Mouse (Mus musculus): ENCODE measurements around the gene Foxj1. TPM values are rescaled to one million over a fixed set of nuclear protein-coding genes. Genes with fewer than 3 reads are reported as not detected.

Gene Foxj1
- polyA plus RNA-seq, 1 experiment from 2014 or later: 3.8 TPM

DNA sequence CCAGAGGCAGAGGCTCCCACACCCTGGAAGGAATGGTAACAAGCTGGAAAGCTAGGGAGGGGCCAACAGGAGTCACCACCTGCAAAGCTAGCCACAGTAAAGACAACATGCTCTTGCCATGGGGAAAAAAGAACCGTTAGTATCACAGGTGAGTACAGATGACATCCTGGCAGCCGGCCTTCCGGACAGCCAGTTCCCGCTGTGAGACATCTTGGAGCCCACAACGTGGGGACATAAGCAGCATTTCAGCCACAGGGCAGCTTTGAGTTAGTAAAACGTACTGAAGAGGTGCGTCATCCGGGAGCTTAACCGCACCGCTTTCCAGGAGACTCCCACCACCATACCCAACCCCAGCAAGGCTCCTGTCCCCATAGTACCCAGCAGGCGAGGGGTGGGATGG is 37.0 kb downstream of the Foxj1 start:
- peaks cover 6% of the 10 kb centered on the region for H3K36me3 ChIP-seq (ENCODE audit: control insufficient read depth, insufficient read depth, low read length)

DNA sequence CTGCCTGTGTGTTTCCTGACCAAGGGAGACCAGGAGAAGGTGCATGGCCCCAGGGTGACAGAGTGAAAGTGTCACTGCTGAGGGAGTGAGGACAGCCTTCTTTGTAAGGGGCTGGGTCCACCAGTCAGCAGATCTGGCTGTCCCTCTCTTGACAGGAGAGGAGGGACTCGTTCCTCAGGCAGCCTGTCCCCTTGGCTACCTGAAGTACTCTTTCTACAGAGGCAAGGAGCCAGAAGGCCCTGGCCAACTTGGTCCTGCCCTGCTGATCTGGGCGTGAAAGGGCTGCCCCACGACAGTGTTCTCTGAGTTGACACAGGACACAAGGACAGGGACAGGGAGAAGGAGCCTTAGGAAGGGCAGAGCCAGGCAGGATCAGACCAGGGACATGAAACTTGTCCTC is 38.2 kb downstream of the Foxj1 start:
- WGBS: 84% methylated on average over 3 of the region's 3 CpGs
- no peak overlapping the region for H3K27ac ChIP-seq (ENCODE audit: low read depth, low read length)
- no peak overlapping the region for H3K4me2 ChIP-seq
- DNase-seq (ENCODE audit: low spot score, missing footprints) (no peak), ATAC-seq (ENCODE audit: low FRiP score) (no peak)
- no peak overlapping the region for H3K9ac ChIP-seq (ENCODE audit: low read length)
- H3K4me3 ChIP-seq (ENCODE audit: low read depth, low read length): no peak overlapping the region
- no peaks in the 10 kb centered on the region for H3K4me1 ChIP-seq (ENCODE audit: control insufficient read depth, insufficient read depth, low read length)
- H3K36me3 ChIP-seq (ENCODE audit: control insufficient read depth, insufficient read depth, low read length): peaks cover 6% of the 10 kb centered on the region
- H3K9me3 ChIP-seq (ENCODE audit: control insufficient read depth, low read length): no peaks in the 10 kb centered on the region
- H3K27me3 ChIP-seq (ENCODE audit: control insufficient read depth, insufficient read depth, low read length): no peaks in the 10 kb centered on the region

More for the DNA sequence above, 37.0 kb downstream of the Foxj1 start:
- no peaks in the 10 kb centered on the region for H3K9me3 ChIP-seq (ENCODE audit: control insufficient read depth, low read length)
- H3K4me3 ChIP-seq (ENCODE audit: low read depth, low read length): no peak overlapping the region
- H3K4me2 ChIP-seq: no peak overlapping the region
- WGBS: 90% methylated on average over 11 of the region's 11 CpGs
- no peaks in the 10 kb centered on the region for H3K27me3 ChIP-seq (ENCODE audit: control insufficient read depth, insufficient read depth, low read length)
- no peak for DNase-seq (ENCODE audit: low spot score, missing footprints)
- no peak overlapping the region for H3K9ac ChIP-seq (ENCODE audit: low read length)
- no peaks in the 10 kb centered on the region for H3K4me1 ChIP-seq (ENCODE audit: control insufficient read depth, insufficient read depth, low read length)
- no peak for ATAC-seq (ENCODE audit: low FRiP score)
- no peak overlapping the region for H3K27ac ChIP-seq (ENCODE audit: low read depth, low read length)

DNA sequence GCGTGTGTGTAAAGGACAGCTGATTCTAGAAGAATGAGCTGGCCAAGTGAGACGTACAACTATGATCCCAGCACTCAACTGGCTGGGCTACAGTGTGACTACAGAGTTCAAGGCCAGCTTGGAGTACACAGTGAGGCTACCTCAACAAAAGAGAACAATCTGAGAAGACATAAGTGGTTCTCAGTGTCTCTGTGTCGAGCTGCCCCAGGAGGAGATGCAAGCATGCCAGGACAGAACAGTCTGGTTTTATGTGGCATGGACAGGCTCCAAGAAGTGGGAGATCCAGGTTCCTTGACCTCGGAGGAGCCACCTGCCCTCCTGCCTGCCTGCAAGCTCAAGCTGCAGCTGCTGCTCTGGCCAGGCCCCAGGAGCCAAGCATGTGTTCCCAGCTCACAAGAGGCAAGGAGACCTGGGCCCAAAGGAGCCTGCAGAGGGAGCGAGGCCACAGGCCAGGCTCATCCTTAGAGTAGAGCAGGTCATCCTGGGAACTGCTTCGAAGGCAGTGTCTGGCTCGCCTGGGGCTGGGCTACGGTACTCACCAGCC is 38.9 kb downstream of the Foxj1 start:
- peaks cover 3% of the 10 kb centered on the region; the same call in 1 of the 2 replicates for H3K36me3 ChIP-seq (ENCODE audit: control insufficient read depth, insufficient read depth, low read length)
- H3K27me3 ChIP-seq (ENCODE audit: control insufficient read depth, insufficient read depth, low read length): no peaks in the 10 kb centered on the region
- H3K4me1 ChIP-seq (ENCODE audit: control insufficient read depth, insufficient read depth, low read length): no peaks in the 10 kb centered on the region
- DNase-seq (ENCODE audit: low spot score, missing footprints) (no peak), ATAC-seq (ENCODE audit: low FRiP score) (no peak)
- no peak overlapping the region for H3K4me3 ChIP-seq (ENCODE audit: low read depth, low read length)
- WGBS: 84% methylated on average over 8 of the region's 8 CpGs
- no peak overlapping the region for H3K27ac ChIP-seq (ENCODE audit: low read depth, low read length)
- no peak overlapping the region for H3K4me2 ChIP-seq
- H3K9me3 ChIP-seq (ENCODE audit: control insufficient read depth, low read length): no peaks in the 10 kb centered on the region
- H3K9ac ChIP-seq (ENCODE audit: low read length): no peak overlapping the region

DNA sequence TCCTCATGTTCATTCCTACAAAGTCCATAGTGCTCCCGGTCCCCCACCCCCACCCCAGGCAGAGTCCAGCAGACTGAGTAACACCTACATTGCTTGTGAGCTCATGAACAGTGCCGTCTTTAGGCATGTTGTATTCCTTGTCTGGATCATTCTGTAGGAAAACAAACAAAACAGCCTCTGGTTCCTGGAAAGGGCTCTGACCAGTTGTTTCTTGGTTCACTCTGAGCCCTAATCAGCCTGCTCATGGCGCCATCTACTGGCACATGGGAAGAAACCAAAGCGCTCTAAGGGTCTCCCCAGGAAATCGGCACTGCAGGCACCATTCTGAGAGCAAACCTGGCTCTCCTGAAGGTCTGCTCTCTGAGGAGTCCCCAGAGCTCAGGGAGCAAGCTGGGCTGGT is 40.9 kb downstream of the Foxj1 start:
- ATAC-seq (ENCODE audit: low FRiP score) (no peak), DNase-seq (ENCODE audit: low spot score, missing footprints) (peak; percentile 91)
- no peak overlapping the region for H3K4me2 ChIP-seq
- H3K27ac ChIP-seq (ENCODE audit: low read depth, low read length): no peak overlapping the region
- no peaks in the 10 kb centered on the region for H3K27me3 ChIP-seq (ENCODE audit: control insufficient read depth, insufficient read depth, low read length)
- H3K4me1 ChIP-seq (ENCODE audit: control insufficient read depth, insufficient read depth, low read length): no peaks in the 10 kb centered on the region
- 34% methylated on average over 5 of the region's 5 CpGs for WGBS
- H3K36me3 ChIP-seq (ENCODE audit: control insufficient read depth, insufficient read depth, low read length): no peaks in the 10 kb centered on the region; the same call in 1 of the 2 replicates
- H3K9me3 ChIP-seq (ENCODE audit: control insufficient read depth, low read length): no peaks in the 10 kb centered on the region
- H3K9ac ChIP-seq (ENCODE audit: low read length): no peak overlapping the region
- no peak overlapping the region for H3K4me3 ChIP-seq (ENCODE audit: low read depth, low read length)

DNA sequence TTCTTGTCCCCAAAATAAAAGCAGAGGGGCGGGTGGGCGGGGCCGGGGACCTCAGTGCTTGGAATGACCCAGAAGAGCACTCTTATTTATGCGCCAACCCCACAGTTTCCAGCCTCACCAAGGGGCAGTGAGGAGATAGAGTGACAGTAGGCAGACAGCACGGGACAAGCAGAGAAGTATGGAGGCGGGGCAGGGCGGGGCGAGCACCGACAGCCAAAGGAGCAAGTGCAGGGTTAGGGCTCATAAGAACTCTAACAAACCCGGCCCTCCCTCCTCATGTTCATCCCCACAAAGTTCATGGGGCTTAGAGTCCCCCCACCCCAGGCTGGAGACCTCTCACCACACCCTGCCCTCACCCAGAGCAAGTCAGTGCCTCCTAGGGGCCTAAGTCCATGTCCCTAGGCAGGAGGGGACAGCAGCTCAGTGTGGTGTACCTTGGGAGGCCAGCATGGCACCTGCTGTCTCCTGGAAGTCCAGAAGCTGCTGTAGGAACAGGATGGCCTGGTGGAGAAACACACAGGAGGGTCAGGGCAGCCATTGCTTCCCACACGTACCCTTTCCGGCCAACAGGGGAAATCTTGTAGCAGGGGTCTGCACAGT is 41.6 kb downstream of the Foxj1 start:
- no peak for ATAC-seq (ENCODE audit: low FRiP score)
- 86% methylated on average over 12 of the region's 12 CpGs for WGBS

DNA sequence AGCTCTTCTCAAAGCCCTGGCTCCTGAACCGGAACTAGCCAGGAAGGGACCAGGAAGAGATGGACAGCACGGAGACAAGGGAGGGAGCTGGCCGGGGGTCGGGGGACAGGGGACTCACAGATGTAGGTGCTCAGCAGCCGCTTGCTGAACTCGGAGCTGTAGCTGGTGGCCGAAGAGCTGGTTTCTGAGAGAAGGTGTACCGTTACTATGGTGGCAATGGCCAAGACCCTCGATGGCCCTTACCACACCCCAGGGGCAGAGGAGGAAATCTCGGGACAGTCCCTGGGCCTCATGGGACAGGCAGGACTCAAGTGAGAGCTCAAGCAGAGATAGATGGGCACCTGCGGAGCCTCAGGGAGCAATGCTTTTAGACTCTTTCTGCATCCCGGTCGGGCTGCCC is 42.8 kb downstream of the Foxj1 start:
- no peak overlapping the region for H3K27ac ChIP-seq (ENCODE audit: low read depth, low read length)
- no peaks in the 10 kb centered on the region for H3K27me3 ChIP-seq (ENCODE audit: control insufficient read depth, insufficient read depth, low read length)
- peaks cover 9% of the 10 kb centered on the region; the same call in 1 of the 2 replicates for H3K36me3 ChIP-seq (ENCODE audit: control insufficient read depth, insufficient read depth, low read length)
- H3K9me3 ChIP-seq (ENCODE audit: control insufficient read depth, low read length): no peaks in the 10 kb centered on the region
- no peak for DNase-seq (ENCODE audit: low spot score, missing footprints)
- no peak overlapping the region for H3K9ac ChIP-seq (ENCODE audit: low read length)
- ATAC-seq (ENCODE audit: low FRiP score): no peak
- 94% methylated on average over 13 of the region's 13 CpGs for WGBS
- no peaks in the 10 kb centered on the region for H3K4me1 ChIP-seq (ENCODE audit: control insufficient read depth, insufficient read depth, low read length)
- no peak overlapping the region for H3K4me2 ChIP-seq
- H3K4me3 ChIP-seq (ENCODE audit: low read depth, low read length): no peak overlapping the region

More for the DNA sequence above, 41.6 kb downstream of the Foxj1 start:
- Histone ChIP-seq H3K36me3 (ENCODE audit: control insufficient read depth, insufficient read depth, low read length) (peaks cover 7% of the 10 kb centered on the region; the same call in 1 of the 2 replicates), H3K9me3 (ENCODE audit: control insufficient read depth, low read length) (no peaks in the 10 kb centered on the region), H3K27ac (ENCODE audit: low read depth, low read length) (no peak overlapping the region), H3K4me2 (no peak overlapping the region), H3K27me3 (ENCODE audit: control insufficient read depth, insufficient read depth, low read length) (no peaks in the 10 kb centered on the region), H3K9ac (ENCODE audit: low read length) (no peak overlapping the region), H3K4me3 (ENCODE audit: low read depth, low read length) (no peak overlapping the region), H3K4me1 (ENCODE audit: control insufficient read depth, insufficient read depth, low read length) (no peaks in the 10 kb centered on the region)
- DNase-seq (ENCODE audit: low spot score, missing footprints): no peak

DNA sequence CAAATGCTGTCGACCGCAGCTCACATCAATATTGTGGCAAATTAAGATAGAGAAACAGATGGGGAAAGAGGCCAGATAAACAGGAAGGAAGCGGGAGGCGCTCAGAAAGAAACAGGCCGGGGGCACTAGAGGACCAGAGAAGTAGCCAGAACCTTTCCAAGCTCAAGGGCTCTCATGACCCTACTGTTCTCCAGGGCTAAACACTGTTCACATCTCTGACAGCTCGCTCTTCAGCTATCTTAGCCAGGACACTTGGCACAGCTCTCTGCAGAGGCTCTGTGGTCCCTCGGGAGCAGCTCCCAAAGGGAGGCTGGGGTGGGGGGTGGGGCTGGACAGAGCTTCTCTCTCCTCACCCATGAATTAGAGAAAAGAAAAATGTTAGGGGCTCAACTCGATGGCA is 44.6 kb downstream of the Foxj1 start:
- Histone ChIP-seq H3K4me3 (ENCODE audit: low read depth, low read length) (no peak overlapping the region), H3K9ac (ENCODE audit: low read length) (no peak overlapping the region), H3K4me1 (ENCODE audit: control insufficient read depth, insufficient read depth, low read length) (no peaks in the 10 kb centered on the region), H3K9me3 (ENCODE audit: control insufficient read depth, low read length) (no peaks in the 10 kb centered on the region), H3K36me3 (ENCODE audit: control insufficient read depth, insufficient read depth, low read length) (peaks cover 9% of the 10 kb centered on the region; the same call in 1 of the 2 replicates), H3K27ac (ENCODE audit: low read depth, low read length) (no peak overlapping the region), H3K4me2 (no peak overlapping the region), H3K27me3 (ENCODE audit: control insufficient read depth, insufficient read depth, low read length) (no peaks in the 10 kb centered on the region; the same call in 1 of the 2 replicates)
- 85% methylated on average over 8 of the region's 8 CpGs for WGBS
- no peak for ATAC-seq (ENCODE audit: low FRiP score)
- DNase-seq (ENCODE audit: low spot score, missing footprints): no peak

DNA sequence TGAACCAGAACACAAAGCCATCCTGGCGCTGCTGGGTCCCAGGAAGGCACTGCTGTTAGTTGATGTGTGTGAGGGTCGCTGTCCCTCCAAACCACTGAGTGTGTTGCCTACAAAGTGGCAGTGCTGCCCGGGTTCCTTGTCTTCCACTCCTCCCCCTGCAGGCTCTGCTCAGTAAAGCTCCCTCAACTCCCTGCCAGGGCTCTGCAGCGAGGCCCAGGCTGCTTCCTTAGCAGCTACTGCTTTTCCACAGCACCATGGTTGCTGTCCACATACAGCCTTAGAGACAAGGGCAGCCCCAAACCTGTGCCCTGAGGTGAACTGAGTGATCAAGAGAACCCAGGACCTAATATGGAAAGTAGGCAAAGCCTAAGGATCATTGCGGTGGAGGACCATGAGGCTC is 47.8 kb downstream of the Foxj1 start:
- ATAC-seq (ENCODE audit: low FRiP score) (no peak), DNase-seq (ENCODE audit: low spot score, missing footprints) (no peak)
- Histone ChIP-seq H3K36me3 (ENCODE audit: control insufficient read depth, insufficient read depth, low read length) (peaks cover 9% of the 10 kb centered on the region; the same call in 1 of the 2 replicates), H3K4me1 (ENCODE audit: control insufficient read depth, insufficient read depth, low read length) (no peaks in the 10 kb centered on the region), H3K4me3 (ENCODE audit: low read depth, low read length) (no peak overlapping the region), H3K9ac (ENCODE audit: low read length) (no peak overlapping the region), H3K9me3 (ENCODE audit: control insufficient read depth, low read length) (no peaks in the 10 kb centered on the region), H3K27ac (ENCODE audit: low read depth, low read length) (no peak overlapping the region), H3K27me3 (ENCODE audit: control insufficient read depth, insufficient read depth, low read length) (peaks cover 26% of the 10 kb centered on the region), H3K4me2 (no peak overlapping the region)
- 76% methylated on average over 5 of the region's 5 CpGs for WGBS

DNA sequence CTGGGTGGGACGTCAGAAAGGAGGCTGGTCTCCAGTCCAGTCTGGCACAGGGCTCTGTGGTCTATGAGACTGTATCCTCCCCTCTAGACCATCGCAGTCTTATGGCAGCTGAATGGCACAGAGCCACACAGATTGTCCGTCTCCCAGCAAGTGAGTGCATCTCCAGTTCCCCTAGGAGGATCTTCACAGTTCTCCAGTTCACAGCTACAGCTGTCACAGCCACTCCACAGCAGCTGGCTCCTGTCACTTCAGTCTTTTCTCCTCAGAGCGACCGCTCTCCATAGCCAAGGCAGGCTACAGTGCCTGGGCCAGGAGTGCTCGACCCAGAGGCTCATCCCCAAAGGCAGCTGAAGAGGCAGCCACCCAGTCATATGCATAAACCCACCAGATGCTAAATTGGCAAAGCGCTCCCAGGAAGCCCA is 49.4 kb downstream of the Foxj1 start:
- Histone ChIP-seq H3K9ac (ENCODE audit: low read length) (no peak overlapping the region), H3K27ac (ENCODE audit: low read depth, low read length) (no peak overlapping the region), H3K4me3 (ENCODE audit: low read depth, low read length) (no peak overlapping the region), H3K36me3 (ENCODE audit: control insufficient read depth, insufficient read depth, low read length) (peaks cover 9% of the 10 kb centered on the region; the same call in 1 of the 2 replicates), H3K27me3 (ENCODE audit: control insufficient read depth, insufficient read depth, low read length) (peaks cover 42% of the 10 kb centered on the region), H3K4me1 (ENCODE audit: control insufficient read depth, insufficient read depth, low read length) (peaks cover 11% of the 10 kb centered on the region), H3K9me3 (ENCODE audit: control insufficient read depth, low read length) (no peaks in the 10 kb centered on the region), H3K4me2 (no peak overlapping the region)
- 73% methylated on average over 7 of the region's 7 CpGs for whole genome bisulfite sequencing
- DNase-seq (ENCODE audit: low spot score, missing footprints) (no peak), ATAC-seq (ENCODE audit: low FRiP score) (no peak)

All from midbrain, embryonic 11.5 days (tissue).